Mouse (Mus musculus): ENCODE data around the gene Apol10b. TPM values are rescaled to one million over a fixed set of nuclear protein-coding genes. Genes with fewer than 3 reads are reported as not detected.
"Not testable (repeated sequence)": the region's sequence is repeated elsewhere in the genome, so short reads cannot be mapped to it uniquely, and the experiment has no call there.

Apol10b gene
- polyA plus RNA-seq (2015; fragmentation: Nextera tagmentation; extraction: Ambion mirVana), result 0.18 and 0.47 TPM in 2 replicates

- Histone ChIP-seq H3K9me3 (replicated peaks; ENCODE audit: control insufficient read depth, low read length) (no peaks in the 10 kb centered on the region), H3K4me2 (ENCODE audit: low read depth, low read length) (peak within 1 kb of the TSS; percentile 29; the same call in 1 of the 2 replicates), H3K27ac (ENCODE audit: low read length) (0 out of 2 replicates have a peak within 1 kb of the TSS, but pooled peaks have one; percentile 19), H3K4me3 (replicated peaks; ENCODE audit: low read length) (no peak within 1 kb of the TSS), H3K9ac (ENCODE audit: low read length) (no peak within 1 kb of the TSS), H3K36me3 (ENCODE audit: control insufficient read depth, insufficient read depth, low read length) (no peaks in the 10 kb centered on the region), H3K4me1 (ENCODE audit: control insufficient read depth, insufficient read depth, low read length) (peaks cover 3% of the 10 kb centered on the region; the same call in 1 of the 2 replicates), H3K27me3 (ENCODE audit: control insufficient read depth, insufficient read depth, low read length) (no peaks in the 10 kb centered on the region)
- no peak for ATAC-seq (ENCODE audit: insufficient read depth, low FRiP score)
- 49% methylated on average over 5 of the region's 5 CpGs for WGBS
Observed at GRCm38 (mm10) chr15:77595961-77596360, at the start of gene Apol10b. Gene Apol10b, minus strand, starts transcription at chr15:77596125.

DNA sequence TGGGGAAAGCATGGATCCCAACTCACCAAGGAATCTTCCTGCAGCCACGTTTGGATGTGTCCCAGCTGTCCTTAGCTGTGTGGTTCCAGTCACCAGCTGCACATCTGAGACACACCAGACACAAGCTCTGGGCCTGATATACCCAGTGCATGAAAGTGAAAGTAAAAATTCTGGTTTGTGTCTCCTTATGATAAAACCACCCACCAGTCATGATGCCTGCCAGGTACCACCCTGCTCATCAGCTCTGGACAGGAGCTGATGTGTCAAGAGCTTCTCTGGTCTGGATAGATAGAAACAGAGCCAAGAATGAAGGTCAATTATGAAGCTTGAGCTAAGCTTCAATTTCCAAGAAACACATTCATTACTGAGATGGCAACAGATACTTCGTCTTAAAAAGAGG, 47.3 kb upstream of the Apol10b start, which contains the start of gene Apol11b:
TSS of gene Apol11b (minus strand) at position 111 of the 400 bp plus-strand sequence.
- not testable (repeated sequence) for H3K36me3 ChIP-seq (ENCODE audit: control insufficient read depth, insufficient read depth, low read length); H3K4me3 ChIP-seq (replicated peaks; ENCODE audit: low read length); H3K9me3 ChIP-seq (replicated peaks; ENCODE audit: control insufficient read depth, low read length); H3K27me3 ChIP-seq (ENCODE audit: control insufficient read depth, insufficient read depth, low read length); H3K27ac ChIP-seq (ENCODE audit: low read length); ATAC-seq (ENCODE audit: insufficient read depth, low FRiP score); H3K9ac ChIP-seq (ENCODE audit: low read length); H3K4me1 ChIP-seq (ENCODE audit: control insufficient read depth, insufficient read depth, low read length); H3K4me2 ChIP-seq (ENCODE audit: low read depth, low read length)
- 74% methylated on average over 2 of the region's 2 CpGs for WGBS

- H3K9ac ChIP-seq (ENCODE audit: low read length); H3K27me3 ChIP-seq (ENCODE audit: control insufficient read depth, insufficient read depth, low read length); H3K36me3 ChIP-seq (ENCODE audit: control insufficient read depth, insufficient read depth, low read length); H3K4me2 ChIP-seq (ENCODE audit: low read depth, low read length); H3K4me3 ChIP-seq (replicated peaks; ENCODE audit: low read length); H3K27ac ChIP-seq (ENCODE audit: low read length); H3K9me3 ChIP-seq (replicated peaks; ENCODE audit: control insufficient read depth, low read length); ATAC-seq (ENCODE audit: insufficient read depth, low FRiP score); H3K4me1 ChIP-seq (ENCODE audit: control insufficient read depth, insufficient read depth, low read length): not testable (repeated sequence)
- 69% methylated on average over 3 of the region's 3 CpGs for WGBS
Observed at GRCm38 (mm10) chr15:77629822-77630221, 33.9 kb upstream of the Apol10b start.

GRCm38 (mm10) chr15:77628647-77629046, 32.7 kb upstream of the Apol10b start:
- H3K4me2 ChIP-seq (ENCODE audit: low read depth, low read length); H3K36me3 ChIP-seq (ENCODE audit: control insufficient read depth, insufficient read depth, low read length); ATAC-seq (ENCODE audit: insufficient read depth, low FRiP score); H3K4me3 ChIP-seq (replicated peaks; ENCODE audit: low read length); H3K9ac ChIP-seq (ENCODE audit: low read length); H3K4me1 ChIP-seq (ENCODE audit: control insufficient read depth, insufficient read depth, low read length); H3K27ac ChIP-seq (ENCODE audit: low read length); H3K27me3 ChIP-seq (ENCODE audit: control insufficient read depth, insufficient read depth, low read length); H3K9me3 ChIP-seq (replicated peaks; ENCODE audit: control insufficient read depth, low read length): not testable (repeated sequence)
- WGBS, result 44% methylated on average over 9 of the region's 9 CpGs

DNA sequence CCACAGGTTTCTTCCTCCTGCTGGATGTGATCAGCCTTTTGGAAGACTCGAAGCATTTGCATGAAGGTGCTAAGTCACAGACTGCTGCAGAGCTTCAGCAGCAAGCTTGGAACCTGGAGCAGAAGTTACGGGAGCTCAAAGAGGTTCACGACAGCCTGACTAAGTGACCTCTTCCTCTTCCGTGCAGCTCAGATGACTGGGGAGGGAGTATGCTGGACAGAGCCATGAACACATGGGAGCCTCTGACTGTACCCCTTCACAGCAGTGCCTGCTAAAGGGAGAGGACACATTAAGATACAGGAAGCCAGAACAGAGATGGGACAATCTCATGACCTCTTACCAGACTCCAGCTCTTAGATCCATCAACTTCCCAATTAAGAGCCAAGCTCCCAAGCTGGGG, 30.5 kb upstream of the Apol10b start:
- H3K27me3 ChIP-seq (ENCODE audit: control insufficient read depth, insufficient read depth, low read length); H3K36me3 ChIP-seq (ENCODE audit: control insufficient read depth, insufficient read depth, low read length); H3K27ac ChIP-seq (ENCODE audit: low read length); H3K4me1 ChIP-seq (ENCODE audit: control insufficient read depth, insufficient read depth, low read length); ATAC-seq (ENCODE audit: insufficient read depth, low FRiP score); H3K9ac ChIP-seq (ENCODE audit: low read length); H3K4me3 ChIP-seq (replicated peaks; ENCODE audit: low read length); H3K9me3 ChIP-seq (replicated peaks; ENCODE audit: control insufficient read depth, low read length); H3K4me2 ChIP-seq (ENCODE audit: low read depth, low read length): not testable (repeated sequence)
- 67% methylated on average over 4 of the region's 4 CpGs for WGBS

DNA sequence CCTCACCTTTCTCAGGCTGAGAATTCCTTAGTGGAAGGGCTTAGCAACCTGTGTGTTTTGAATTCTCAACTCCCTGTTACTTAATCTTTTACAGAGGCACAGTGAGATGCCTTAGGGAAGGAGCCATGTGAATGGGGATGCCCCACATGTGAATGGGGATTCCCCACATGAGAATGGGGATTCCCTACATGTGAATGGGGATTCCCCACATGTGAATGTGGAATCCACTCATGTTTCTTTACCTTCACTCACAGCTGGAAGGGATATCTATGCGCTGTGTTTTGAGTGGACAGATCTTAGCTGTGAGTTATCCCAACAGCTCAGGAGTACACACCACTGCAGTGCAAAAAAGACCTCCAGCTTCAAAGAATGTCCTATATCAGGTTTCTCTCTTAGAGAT, 28.8 kb upstream of the Apol10b start:
- ATAC-seq (ENCODE audit: insufficient read depth, low FRiP score), result no peak
- no peaks in the 10 kb centered on the region for H3K4me1 ChIP-seq (ENCODE audit: control insufficient read depth, insufficient read depth, low read length)
- WGBS, result 88% methylated on average over 1 of the region's 1 CpGs
- no peak overlapping the region for H3K9ac ChIP-seq (ENCODE audit: low read length)
- no peak overlapping the region for H3K4me2 ChIP-seq (ENCODE audit: low read depth, low read length)
- no peaks in the 10 kb centered on the region for H3K27me3 ChIP-seq (ENCODE audit: control insufficient read depth, insufficient read depth, low read length)
- no peaks in the 10 kb centered on the region for H3K36me3 ChIP-seq (ENCODE audit: control insufficient read depth, insufficient read depth, low read length)
- no peak overlapping the region for H3K4me3 ChIP-seq (replicated peaks; ENCODE audit: low read length)
- H3K9me3 ChIP-seq (replicated peaks; ENCODE audit: control insufficient read depth, low read length), result no peaks in the 10 kb centered on the region
- H3K27ac ChIP-seq (ENCODE audit: low read length), result no peak overlapping the region

GRCm38 (mm10) chr15:77606069-77606468, 10.1 kb upstream of the Apol10b start:
- H3K36me3 ChIP-seq (ENCODE audit: control insufficient read depth, insufficient read depth, low read length), result no peaks in the 10 kb centered on the region
- no peak overlapping the region for H3K9ac ChIP-seq (ENCODE audit: low read length)
- H3K27ac ChIP-seq (ENCODE audit: low read length), result no peak overlapping the region
- H3K4me1 ChIP-seq (ENCODE audit: control insufficient read depth, insufficient read depth, low read length), result no peaks in the 10 kb centered on the region
- no peaks in the 10 kb centered on the region for H3K9me3 ChIP-seq (replicated peaks; ENCODE audit: control insufficient read depth, low read length)
- ATAC-seq (ENCODE audit: insufficient read depth, low FRiP score), result no peak
- H3K4me2 ChIP-seq (ENCODE audit: low read depth, low read length), result no peak overlapping the region
- 89% methylated on average over 3 of the region's 3 CpGs for WGBS
- no peak overlapping the region for H3K4me3 ChIP-seq (replicated peaks; ENCODE audit: low read length)
- H3K27me3 ChIP-seq (ENCODE audit: control insufficient read depth, insufficient read depth, low read length), result no peaks in the 10 kb centered on the region

- peaks cover 3% of the 10 kb centered on the region; the same call in 1 of the 2 replicates for H3K4me1 ChIP-seq (ENCODE audit: control insufficient read depth, insufficient read depth, low read length)
Observed at GRCm38 (mm10) chr15:77598958-77599357, 3.0 kb upstream of the Apol10b start, which contains the start of gene Gm36245. Gene Gm36245, plus strand, starts transcription at chr15:77599258.

GRCm38 (mm10) chr15:77598429-77598828, 2.5 kb upstream of the Apol10b start:
- peak overlapping the region; percentile 18; the same call in 1 of the 2 replicates for H3K27ac ChIP-seq (ENCODE audit: low read length)
- no peaks in the 10 kb centered on the region for H3K27me3 ChIP-seq (ENCODE audit: control insufficient read depth, insufficient read depth, low read length)
- H3K4me3 ChIP-seq (replicated peaks; ENCODE audit: low read length), result no peak overlapping the region
- peaks cover 3% of the 10 kb centered on the region; the same call in 1 of the 2 replicates for H3K4me1 ChIP-seq (ENCODE audit: control insufficient read depth, insufficient read depth, low read length)
- no peaks in the 10 kb centered on the region for H3K36me3 ChIP-seq (ENCODE audit: control insufficient read depth, insufficient read depth, low read length)
- no peak overlapping the region for H3K9ac ChIP-seq (ENCODE audit: low read length)
- 56% methylated on average over 3 of the region's 3 CpGs for WGBS
- no peaks in the 10 kb centered on the region for H3K9me3 ChIP-seq (replicated peaks; ENCODE audit: control insufficient read depth, low read length)
- ATAC-seq (ENCODE audit: insufficient read depth, low FRiP score), result no peak
- H3K4me2 ChIP-seq (ENCODE audit: low read depth, low read length), result no peak overlapping the region

More at GRCm38 (mm10) chr15:77598958-77599357, 3.0 kb upstream of the Apol10b start, which contains the start of gene Gm36245:
- ATAC-seq (ENCODE audit: insufficient read depth, low FRiP score), result no peak
- no peak within 1 kb of the TSS for H3K4me2 ChIP-seq (ENCODE audit: low read depth, low read length)
- no peaks in the 10 kb centered on the region for H3K36me3 ChIP-seq (ENCODE audit: control insufficient read depth, insufficient read depth, low read length)
- H3K9me3 ChIP-seq (replicated peaks; ENCODE audit: control insufficient read depth, low read length), result no peaks in the 10 kb centered on the region
- H3K27ac ChIP-seq (ENCODE audit: low read length), result peak within 1 kb of the TSS; percentile 18; the same call in 1 of the 2 replicates
- no peaks in the 10 kb centered on the region for H3K27me3 ChIP-seq (ENCODE audit: control insufficient read depth, insufficient read depth, low read length)
- H3K9ac ChIP-seq (ENCODE audit: low read length), result no peak within 1 kb of the TSS
- WGBS, result 81% methylated on average over 1 of the region's 1 CpGs
- no peak within 1 kb of the TSS for H3K4me3 ChIP-seq (replicated peaks; ENCODE audit: low read length)
